Mouse (Mus musculus) R1 (cell line): Measurements from ENCODE around the gene Fabp6.

Source experiments
- DNase-seq: peaks from one replicate; pipeline ENCODE4 v3.0.0-alpha.2; 2018; ENCODE audit warnings: low read depth, low spot score

Gene Fabp6

GRCm38 (mm10) chr11:43548148-43548547 lies 53.2 kb downstream of the Fabp6 start:
- DNase-seq = no peak

DNA sequence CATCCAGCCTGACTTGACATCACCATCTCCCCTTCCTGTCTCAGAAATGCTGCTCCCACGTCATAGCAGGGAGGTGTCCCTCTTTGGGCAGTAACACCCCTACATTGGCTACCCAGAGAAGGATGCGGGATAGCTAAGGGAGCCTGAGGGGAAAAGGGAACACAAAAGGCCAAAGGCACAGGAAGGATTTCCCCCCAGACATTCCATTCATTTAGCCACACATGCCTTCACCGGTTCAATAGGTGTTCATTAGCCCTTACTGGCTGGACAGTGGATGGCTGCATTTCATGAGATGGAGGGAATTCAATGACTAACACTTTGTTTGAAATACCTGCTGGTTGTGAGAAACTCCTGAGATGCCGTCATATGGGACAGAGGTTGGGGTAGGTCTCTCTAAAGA lies 54.7 kb downstream of the Fabp6 start:
- peak; percentile 42 for DNase-seq
